Mouse (Mus musculus) bone marrow macrophage, adult 2 months (primary cell): ENCODE data around the gene Mtif3. TPM values are rescaled to one million over a fixed set of nuclear protein-coding genes. Genes with fewer than 3 reads are reported as not detected.
A peak's percentile ranks its signal among the peaks of the same experiment; 100 is the strongest.

Experiments
- H3K27ac ChIP-seq: 2 replicates; pipeline ENCODE4 v1.5.1; 2012; ENCODE audit warnings: low read depth, low read length; ENCODE audit not compliant: insufficient read depth
- H3K4me1 ChIP-seq: 2 replicates; pipeline ENCODE4 v1.6.1; 2012; ENCODE audit warnings: low read length; ENCODE audit not compliant: control insufficient read depth, insufficient read depth
- H3K4me3 ChIP-seq: 2 replicates; pipeline ENCODE4 v1.5.1; 2012; ENCODE audit warnings: mild to moderate bottlenecking, low read length, moderate library complexity; ENCODE audit not compliant: insufficient read depth
- CTCF ChIP-seq: IDR thresholded peaks from 2 replicates; pipeline ENCODE4 v1.5.1; 2012; ENCODE audit warnings: low read depth, mild to moderate bottlenecking, low read length, moderate library complexity
- POLR2A ChIP-seq: IDR thresholded peaks from 2 replicates; pipeline ENCODE4 v1.6.1; 2012; ENCODE audit warnings: mild to moderate bottlenecking, low read depth, low read length, borderline replicate concordance
- polyA plus RNA-seq: library from polyadenylated mRNA; stranded (reverse); fragments of >200 nt; gene quantifications from 2 replicates; pipeline ENCODE4 v1.2.4, GENCODE M21; 2012; ENCODE audit not compliant: missing spikeins, insufficient read depth, insufficient read length

Mtif3 gene
- polyA plus RNA-seq, 1 experiment = 15.5 TPM

DNA sequence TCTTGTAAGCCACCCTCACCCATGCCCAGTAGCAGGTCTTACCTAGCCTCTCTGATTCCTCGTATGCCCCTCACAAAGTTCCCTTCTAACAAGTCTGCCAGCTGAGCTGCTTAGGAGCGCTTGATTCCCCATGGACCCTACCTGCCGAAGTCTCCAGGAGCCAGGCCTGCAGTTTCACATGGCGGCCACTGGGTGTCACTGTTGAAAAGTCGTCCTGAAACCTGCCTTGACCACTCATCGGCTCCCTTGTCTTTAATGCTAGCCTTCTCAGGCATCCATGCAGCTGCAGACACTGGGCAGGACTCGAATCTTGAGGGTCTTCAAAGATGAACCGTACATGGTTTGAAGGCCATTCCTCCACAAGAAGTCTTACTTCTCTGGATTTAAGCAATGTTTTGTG lies 19.6 kb upstream of the Mtif3 start:
- Histone ChIP-seq H3K4me1 (no peaks in the 10 kb centered on the region), H3K4me3 (no peak overlapping the region), H3K27ac (no peak overlapping the region)
- TF ChIP-seq CTCF = peak; percentile 68
- TF ChIP-seq POLR2A = no peak

DNA sequence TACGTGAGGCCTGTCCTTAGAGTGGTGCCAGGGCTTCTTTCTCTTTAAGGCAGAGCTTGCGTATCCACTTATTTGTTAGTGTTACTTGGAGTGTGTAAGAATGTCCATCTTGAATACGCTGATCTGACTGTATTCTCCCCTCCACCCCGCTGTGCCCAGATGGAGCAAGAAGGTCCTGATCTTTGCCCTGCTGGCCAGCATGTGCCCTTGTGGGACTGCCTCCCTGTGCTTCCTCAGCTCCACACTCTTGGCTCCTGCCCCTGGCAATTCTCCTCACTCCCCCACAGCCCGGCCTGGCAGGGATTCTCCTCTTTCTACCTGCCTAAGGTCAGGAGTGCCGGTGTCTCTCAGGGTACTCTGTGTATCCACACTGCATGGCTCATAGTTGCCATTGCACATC lies 17.8 kb upstream of the Mtif3 start:
- Histone ChIP-seq H3K27ac (no peak overlapping the region), H3K4me3 (no peak overlapping the region)
- no peak for TF ChIP-seq POLR2A
- no peak for TF ChIP-seq CTCF

DNA sequence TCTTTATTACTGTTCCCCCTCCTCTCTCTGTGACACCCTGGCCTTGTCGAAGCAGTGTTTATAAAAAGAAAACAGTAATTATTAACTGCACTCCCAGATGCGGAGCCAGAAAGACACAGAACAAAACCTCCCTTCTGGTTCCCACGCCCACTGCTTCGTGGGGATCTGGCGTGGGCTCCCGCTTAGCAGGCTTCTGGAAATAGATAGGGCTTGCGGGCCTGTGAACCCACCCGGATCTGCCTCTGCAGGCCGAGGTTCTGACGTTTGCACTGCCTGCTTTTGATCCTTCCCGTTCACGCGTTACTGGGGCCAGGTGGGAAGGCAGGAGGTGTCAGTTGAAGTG lies 11.2 kb upstream of the Mtif3 start:
- H3K4me1 ChIP-seq = no peaks in the 10 kb centered on the region
- TF ChIP-seq POLR2A = no peak
- H3K4me3 ChIP-seq = no peak overlapping the region
- H3K27ac ChIP-seq = no peak overlapping the region

More for the DNA sequence above, 17.8 kb upstream of the Mtif3 start:
- H3K4me1 ChIP-seq = no peaks in the 10 kb centered on the region

DNA sequence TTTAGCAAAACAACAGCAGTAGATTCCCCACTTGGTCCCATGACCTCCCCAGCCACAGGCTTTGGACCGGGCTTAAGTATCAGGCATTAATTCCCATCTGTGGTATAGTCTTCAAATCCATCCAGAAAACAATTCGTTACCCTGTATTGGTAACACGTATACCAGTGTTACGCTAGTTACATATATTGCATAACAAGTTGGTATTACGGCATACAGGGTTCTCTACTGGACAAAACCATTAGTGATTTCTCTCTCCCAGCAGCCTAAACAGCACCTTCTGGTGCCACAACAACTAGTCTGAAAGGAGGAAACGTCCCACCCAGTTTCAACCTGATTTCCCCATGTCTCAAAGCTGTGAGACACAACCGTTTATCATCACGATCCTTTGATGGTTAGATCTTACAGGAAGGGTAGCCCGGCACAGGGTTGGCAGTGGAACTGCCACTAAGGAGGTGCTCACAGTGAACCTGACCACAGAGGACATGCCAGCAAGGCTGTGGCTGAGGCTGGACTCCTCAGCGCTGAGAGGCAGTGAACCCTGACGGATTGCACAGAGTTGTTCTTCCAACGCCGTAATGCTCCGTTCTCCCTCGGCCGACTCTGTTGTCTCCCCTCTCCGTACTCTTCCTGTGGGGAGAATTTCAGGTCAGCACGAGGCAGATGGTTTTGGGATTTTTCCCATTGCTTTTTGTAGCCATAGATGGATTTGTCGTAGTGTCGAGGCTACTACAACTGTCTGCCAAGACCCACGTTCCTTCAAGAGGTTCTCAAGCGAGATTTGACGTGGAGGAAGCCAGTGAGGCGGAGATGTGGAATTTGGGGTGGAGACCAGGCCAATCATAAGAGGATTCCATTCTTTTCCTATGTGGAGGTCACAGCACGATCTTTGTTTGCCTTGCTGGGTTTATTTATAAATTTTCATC lies 10.5 kb upstream of the Mtif3 start:
- Histone ChIP-seq H3K4me1 (no peaks in the 10 kb centered on the region), H3K27ac (no peak overlapping the region), H3K4me3 (no peak overlapping the region)
- TF ChIP-seq CTCF (no peak), POLR2A (no peak)

DNA sequence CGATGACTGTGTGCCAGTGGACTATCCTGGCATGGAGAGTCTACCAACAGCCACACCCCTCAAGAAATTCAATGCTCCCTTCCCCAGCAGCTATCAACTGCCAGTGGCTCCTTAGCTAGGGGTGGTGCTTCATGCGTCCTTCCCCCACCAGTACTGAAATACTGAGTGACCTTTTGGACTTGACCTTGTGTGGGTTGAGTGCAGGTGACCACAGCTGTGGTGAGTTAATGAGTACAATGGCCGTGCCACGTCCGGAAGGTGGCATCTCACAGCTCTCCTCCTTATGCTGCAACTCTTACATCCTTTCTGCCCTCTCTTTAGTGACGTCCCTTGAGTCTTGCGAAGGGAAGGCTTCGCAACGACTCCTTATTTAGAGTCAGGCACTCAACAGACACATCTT lies 9.8 kb upstream of the Mtif3 start:
- Histone ChIP-seq H3K27ac (no peak overlapping the region), H3K4me3 (no peak overlapping the region), H3K4me1 (no peaks in the 10 kb centered on the region)
- TF ChIP-seq CTCF = no peak
- TF ChIP-seq POLR2A = no peak

DNA sequence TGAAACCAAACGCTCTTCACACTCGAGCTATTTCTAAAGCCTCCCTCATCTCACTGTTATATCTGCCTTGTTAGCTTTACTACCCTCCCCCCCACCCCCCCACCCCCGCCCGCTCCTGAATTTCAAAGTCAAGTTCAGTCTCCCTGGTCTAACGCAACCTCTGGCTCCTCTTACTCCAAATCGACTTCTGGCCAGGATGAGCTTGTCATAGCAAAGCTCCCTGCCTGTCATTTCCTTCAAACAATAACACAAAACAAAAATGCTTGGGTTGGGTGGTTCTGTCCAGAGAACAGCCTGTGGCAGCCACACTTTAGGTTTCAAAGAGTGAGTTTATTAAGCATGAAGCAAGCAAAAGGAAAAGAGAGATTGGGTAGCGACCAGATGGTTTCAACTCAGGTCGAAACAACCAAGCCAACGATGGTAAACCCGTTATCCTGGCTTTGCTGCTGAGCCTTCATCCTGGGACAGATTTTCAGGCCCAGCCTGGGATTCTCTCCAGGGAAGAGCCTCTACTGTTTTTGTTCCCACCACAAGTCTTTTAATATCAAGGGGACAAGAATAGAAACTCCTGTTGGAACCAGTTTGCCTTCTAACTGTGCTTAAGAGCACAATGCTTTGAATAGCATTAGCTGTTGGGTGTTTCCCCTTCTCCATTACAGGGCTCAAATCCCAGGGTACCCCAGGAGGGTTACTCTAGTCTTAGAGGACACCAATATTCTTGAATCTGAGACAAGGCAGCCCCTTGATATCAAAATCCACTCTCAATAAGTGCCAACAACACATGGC lies 8.4 kb upstream of the Mtif3 start:
- no peak overlapping the region for H3K27ac ChIP-seq
- no peak overlapping the region for H3K4me3 ChIP-seq
- H3K4me1 ChIP-seq = no peaks in the 10 kb centered on the region
- TF ChIP-seq POLR2A (no peak), CTCF (no peak)

DNA sequence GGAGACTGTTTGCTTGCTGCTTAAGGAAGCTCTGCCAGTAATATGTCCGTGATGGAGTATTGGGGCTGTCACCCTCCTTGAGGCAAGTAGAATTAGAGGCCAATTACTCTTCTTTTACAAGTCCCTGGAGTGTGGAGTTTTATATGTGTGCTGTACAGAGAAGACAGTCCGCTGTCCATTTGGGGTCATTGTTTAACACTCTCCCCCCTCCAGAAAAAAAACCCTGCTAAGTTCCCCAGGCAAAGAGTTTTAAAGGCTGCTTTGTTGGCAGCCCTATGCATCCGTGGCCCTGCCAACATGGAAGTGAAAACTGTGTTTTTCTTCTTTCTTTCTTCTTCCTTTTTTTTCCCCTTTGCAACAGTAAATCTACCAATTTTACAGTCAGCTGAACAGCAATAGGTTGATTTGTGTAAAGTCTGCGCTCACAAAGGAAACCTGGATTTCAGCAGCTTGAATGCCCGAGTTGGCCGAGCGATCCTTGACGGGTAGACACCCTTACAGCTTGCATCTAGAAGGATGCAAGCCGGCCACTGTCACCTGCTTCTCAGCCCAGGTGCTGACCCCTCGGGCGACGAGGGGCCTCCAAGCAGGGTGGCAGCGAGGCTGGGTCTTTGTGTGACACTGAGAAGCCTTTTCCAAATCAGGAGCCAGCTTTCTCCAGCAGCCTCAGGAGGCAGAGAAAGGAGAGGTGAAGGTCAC lies 5.2 kb upstream of the Mtif3 start:
- peaks cover 1% of the 10 kb centered on the region; the same call in 1 of the 2 replicates for H3K4me1 ChIP-seq
- no peak overlapping the region for H3K4me3 ChIP-seq
- H3K27ac ChIP-seq = no peak overlapping the region
- TF ChIP-seq CTCF = no peak
- no peak for TF ChIP-seq POLR2A

DNA sequence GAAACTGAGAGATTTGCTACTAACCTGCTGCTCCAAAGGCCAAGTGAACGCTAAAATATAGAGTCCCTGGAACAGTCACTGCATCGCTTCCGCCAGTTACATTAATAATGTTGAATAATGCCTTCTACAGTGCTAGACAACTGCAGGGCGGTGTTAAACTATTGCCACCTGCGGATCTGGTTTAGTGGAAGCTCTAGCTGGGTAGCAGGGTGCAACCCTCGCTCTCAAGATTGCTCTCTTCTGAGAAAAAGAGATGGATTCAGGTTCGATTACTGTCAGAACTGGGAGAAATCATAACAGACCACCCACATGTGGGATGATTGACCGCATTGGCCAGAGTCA lies 308 bp upstream of the Mtif3 start:
- TF ChIP-seq POLR2A (no peak), CTCF (no peak)
- Histone ChIP-seq H3K4me3 (peak overlapping the region; percentile 32), H3K4me1 (peaks cover 7% of the 10 kb centered on the region), H3K27ac (no peak overlapping the region)

DNA sequence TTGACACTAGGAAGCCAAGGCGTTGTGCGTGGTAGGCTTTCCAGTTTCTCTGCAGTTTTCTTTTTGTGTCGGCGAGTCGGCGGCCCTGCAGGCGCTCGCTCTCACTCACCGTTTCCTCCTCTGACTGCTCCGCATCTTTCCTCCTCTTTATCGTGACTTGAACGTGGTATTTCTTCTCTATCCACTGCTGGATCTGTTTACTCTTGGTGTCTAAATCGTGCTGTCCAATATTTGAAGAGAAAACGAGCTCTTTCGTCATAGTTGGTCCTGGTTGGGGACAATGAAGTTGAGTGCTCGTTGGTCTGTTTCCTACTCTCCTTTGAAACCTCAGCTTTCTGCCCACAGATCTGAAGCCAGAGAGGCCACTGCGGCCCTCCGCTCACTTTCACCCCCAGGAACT lies 6.9 kb downstream of the Mtif3 start:
- peaks cover 2% of the 10 kb centered on the region; the same call in 1 of the 2 replicates for H3K4me1 ChIP-seq
- H3K27ac ChIP-seq = no peak overlapping the region
- no peak overlapping the region for H3K4me3 ChIP-seq
- TF ChIP-seq POLR2A (no peak), CTCF (no peak)
